Mouse (Mus musculus) liver, postnatal 0 days (tissue): ENCODE results near the gene Trrap.

Source experiments
- CTCF ChIP-seq: sonication (generic); IDR thresholded peaks from 2 replicates; pipeline ENCODE4 v1.5.1; 2016; ENCODE audit warnings: antibody characterized with exemption, low read depth
- EP300 ChIP-seq: IDR thresholded peaks from 2 replicates; pipeline ENCODE4 v1.6.1; 2016; ENCODE audit warnings: antibody characterized with exemption, low read depth, mild to moderate bottlenecking

DNA sequence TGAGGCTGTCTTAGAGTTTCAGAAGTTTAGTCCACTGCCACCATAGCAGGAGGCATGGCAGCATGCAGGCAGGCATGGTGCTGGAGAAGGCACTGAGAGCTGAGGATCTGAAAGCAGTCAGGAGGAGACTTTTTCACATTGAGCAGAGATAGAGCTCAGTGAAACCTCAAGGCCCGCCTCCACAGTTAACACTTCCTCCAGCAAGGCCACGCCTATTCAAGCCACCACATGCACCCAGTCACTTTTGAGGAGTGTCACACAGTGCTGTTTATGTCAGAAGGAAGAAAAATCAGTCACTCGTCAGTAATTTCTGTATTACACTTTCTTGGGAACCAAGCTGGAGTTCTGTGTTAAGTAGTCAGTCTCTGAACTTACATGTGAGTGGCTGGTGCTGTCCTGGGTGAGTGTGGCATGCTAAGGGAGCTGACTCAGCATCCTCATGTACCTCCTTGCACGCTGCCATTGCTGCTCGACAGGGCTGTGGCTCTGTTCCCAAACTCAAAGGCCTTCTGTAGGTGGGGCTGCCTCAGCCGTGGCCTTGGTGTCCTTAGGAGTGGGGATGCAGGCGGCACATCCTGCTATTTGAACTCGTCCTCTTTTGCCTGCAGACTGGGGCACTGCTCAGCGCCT lies 64.4 kb downstream of the Trrap start:
- TF ChIP-seq CTCF (no peak), EP300 (no peak)
